In genomic region chr19:29670247-29670646, GRCm38 (mm10) we compare ENCODE assay signal across 26 mouse cellular contexts. TPM values are rescaled to one million over a fixed set of nuclear protein-coding genes. Genes with fewer than 3 reads are reported as not detected.
"Had no signal": no experiment of that assay in that cellular context is flagged by ENCODE, and none has a peak within 500 bp of the region (broad histone marks: within the 10 kb centered on the region; RNA-seq: fewer than 3 reads in every experiment).

No protein-coding gene starts in this region.

- DNase-seq: lung, adult 18-20 months; lung, embryonic 14.5 days; lung, postnatal 10 days; lung, postnatal 4 days; midbrain, embryonic 14.5 days; retina, postnatal 1 day; right cerebral cortex, adult 18-20 months; right cerebral cortex, postnatal 25 days; right cerebral cortex, postnatal 4 days; spleen, adult 18-20 months; thymus, adult 18-20 months; thymus, postnatal 14 days; thymus, postnatal 36 days had no signal

RNA-seq across cellular contexts. Expression of gene Mlana, which starts 27.4 kb away (rescaled TPM):
- total RNA-seq: megakaryocyte, adult 5-6 weeks; megakaryocyte-erythroid progenitor cell, adult 5-6 weeks had no signal
- polyA plus RNA-seq: lung, embryonic 14.5 days; lung, embryonic 16.5 days; midbrain, embryonic 12.5 days; midbrain, embryonic 14.5 days; midbrain, embryonic 16.5 days; myocyte; neural tube, embryonic 11.5 days; neural tube, embryonic 13.5 days; neural tube, embryonic 15.5 days; small intestine, adult 2 months; stomach, embryonic 14.5 days; stomach, embryonic 16.5 days; thymus, postnatal 0 days had no signal
